Mouse (Mus musculus): ENCODE measurements around the gene Dnah11.

The Dnah11 gene

GRCm38 (mm10) chr12:118084806-118085205 is 114.0 kb downstream of the Dnah11 start:
- DNase-seq, result no peak

GRCm38 (mm10) chr12:118084134-118084533 is 114.7 kb downstream of the Dnah11 start:
- DNase-seq, result no peak

GRCm38 (mm10) chr12:118080441-118080840 is 118.4 kb downstream of the Dnah11 start:
- no peak for DNase-seq

GRCm38 (mm10) chr12:118078434-118078989 is 120.3 kb downstream of the Dnah11 start:
- no peak for DNase-seq

- no peak for DNase-seq
Observed at GRCm38 (mm10) chr12:118076802-118077201, 122.0 kb downstream of the Dnah11 start.

GRCm38 (mm10) chr12:118072181-118072872 is 126.5 kb downstream of the Dnah11 start:
- no peak for DNase-seq

GRCm38 (mm10) chr12:118071667-118072066 is 127.2 kb downstream of the Dnah11 start:
- DNase-seq, result no peak

- no peak for DNase-seq
Observed at GRCm38 (mm10) chr12:118068785-118069184, 130.1 kb downstream of the Dnah11 start.

DNA sequence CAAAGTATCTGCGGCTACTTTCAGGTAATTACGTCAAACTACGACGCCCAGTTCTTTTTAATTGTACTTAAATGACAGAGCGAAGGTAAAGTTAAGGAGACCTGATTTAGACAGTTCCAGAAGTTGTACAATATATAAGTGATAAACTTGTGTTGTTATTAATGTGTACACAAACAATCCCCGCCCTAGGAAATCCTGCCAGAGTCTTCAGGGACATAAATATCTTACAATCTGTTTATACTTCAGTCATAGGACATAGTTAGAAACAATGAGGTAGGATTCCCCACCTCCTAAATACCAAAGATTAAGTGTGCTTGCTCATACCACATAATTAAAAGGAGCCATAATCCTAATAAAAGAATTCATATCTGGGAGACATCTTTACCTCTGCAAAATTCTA is 136.5 kb downstream of the Dnah11 start:
- DNase-seq, result no peak

- no peak for DNase-seq
Observed at GRCm38 (mm10) chr12:118056876-118057275, 142.0 kb downstream of the Dnah11 start.

- no peak for DNase-seq
Observed at GRCm38 (mm10) chr12:118045381-118045780, 153.5 kb downstream of the Dnah11 start.

DNA sequence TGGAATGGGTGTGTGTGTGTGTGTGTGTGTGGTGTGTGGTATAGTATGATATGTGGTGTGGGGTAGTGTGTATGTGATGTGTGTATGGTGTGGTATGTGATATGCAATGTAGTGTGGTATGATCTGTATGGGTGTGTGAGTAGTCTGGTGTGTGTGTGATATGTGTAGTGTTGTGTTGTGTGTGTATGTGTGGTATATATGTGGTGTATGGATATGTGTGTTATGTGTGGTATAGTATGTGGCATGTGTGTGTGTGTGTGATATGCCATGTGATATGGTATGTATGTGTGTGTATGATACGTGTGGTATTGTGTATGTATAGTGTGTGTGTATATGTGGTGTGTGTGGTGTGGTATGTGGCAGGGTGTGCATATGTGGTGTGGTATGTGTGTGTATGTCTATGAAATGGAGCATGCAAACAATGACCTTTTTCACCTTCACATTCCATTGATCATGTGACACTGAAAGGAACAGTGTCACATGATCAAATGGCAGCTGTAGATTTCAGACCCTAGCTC is 155.7 kb downstream of the Dnah11 start:
- DNase-seq, result no peak

DNA sequence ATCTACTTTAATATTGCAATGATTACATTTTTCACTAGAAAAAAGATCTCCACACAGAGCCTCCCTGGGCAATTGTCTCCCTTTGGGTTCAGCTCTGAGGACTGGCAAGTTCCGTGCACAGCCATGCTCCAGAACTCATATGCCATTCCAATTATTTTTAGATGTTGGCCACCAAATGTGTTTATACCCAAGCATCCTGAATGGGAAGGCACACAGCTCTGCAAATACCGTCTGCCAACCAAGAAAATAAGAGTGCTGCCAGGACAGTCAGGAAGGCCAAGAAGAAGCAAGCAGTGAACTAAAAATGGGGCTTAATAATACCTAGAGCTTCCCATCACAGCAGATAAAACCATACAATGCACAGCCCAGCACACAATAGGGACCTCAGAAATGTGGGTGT is 156.6 kb downstream of the Dnah11 start:
- no peak for DNase-seq

DNA sequence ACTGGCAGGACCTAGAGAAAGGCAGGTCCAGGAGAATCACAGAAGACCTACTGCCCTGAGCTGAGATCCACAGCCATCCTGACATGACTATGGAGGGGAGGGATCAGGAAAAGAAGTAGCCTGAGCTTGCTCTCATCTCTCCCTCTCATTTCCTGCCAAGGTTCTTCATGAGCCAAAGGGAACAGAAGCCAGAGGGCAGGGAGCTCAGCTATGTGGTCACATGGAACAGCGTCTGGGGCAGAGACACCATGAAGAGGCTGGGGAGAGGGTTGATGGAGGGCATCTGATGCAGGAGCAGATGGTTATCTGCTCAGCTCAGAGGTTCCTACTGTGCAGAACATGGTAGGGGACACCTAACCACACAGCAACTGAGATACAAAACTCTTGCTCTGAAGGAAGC is 163.9 kb downstream of the Dnah11 start:
- DNase-seq, result no peak

GRCm38 (mm10) chr12:118025771-118026170 is 173.1 kb downstream of the Dnah11 start:
- DNase-seq, result no peak

DNA sequence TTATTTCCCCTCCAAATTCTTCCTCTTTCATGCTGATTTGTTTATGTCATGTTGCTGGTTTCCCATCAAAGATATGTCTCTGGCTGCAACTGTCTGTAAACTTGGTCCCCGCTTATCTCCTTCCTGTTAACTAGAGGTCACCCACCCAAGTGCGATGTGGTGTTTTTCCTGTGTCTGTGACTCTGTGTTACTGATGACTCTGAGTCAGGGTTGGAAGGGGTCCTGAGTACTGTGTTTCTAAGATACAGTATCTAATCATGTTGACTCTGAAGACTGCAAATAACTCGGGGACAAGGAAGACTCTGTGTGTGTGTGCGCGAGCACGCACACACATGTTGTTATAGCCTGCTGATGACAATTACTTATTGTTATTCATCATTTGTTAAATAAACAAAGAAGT is 179.9 kb downstream of the Dnah11 start:
- no peak for DNase-seq

- no peak for DNase-seq
Observed at GRCm38 (mm10) chr12:118013872-118014271, 185.0 kb downstream of the Dnah11 start.

- DNase-seq, result no peak
Observed at GRCm38 (mm10) chr12:118011921-118012320, 186.9 kb downstream of the Dnah11 start.

DNA sequence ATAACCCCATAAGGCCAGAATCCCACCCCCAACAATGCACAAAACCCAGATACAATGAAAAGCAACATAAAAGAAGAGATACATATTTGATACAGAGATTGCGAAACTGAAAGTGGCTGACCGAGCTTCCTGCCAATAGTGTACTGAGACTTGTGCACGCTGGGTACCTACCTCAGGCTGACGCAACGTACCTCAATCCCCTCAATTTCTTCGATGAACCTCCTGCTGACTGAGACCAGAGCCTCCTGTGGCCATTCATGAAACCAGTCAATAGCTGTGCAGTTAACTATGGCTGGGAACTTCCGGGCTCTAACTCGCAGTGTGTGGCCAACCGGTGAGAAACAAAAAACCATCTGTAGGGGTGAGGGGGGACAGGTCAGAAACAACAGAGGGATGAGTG is 203.9 kb downstream of the Dnah11 start:
- DNase-seq, result no peak

DNA sequence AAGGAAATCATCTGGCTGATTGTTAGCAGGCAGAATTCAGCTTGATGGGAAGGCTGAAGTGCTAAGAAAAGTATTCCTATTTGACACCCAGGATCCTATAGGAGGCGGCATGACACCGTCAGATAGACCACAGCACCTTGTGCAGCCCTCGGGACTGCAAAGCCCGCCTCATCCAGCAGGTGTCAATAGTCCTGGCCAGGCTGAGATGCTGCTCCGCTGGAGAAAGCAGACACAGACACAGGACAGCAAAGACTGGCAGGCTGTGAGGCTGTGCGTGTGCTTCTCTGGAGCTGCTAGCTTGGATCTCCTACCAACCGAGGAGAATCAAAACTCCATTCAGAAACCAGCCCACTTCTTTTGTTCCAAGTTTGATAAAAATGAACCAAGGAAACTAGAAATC is 205.3 kb downstream of the Dnah11 start:
- peak; percentile 64 for DNase-seq

DNA sequence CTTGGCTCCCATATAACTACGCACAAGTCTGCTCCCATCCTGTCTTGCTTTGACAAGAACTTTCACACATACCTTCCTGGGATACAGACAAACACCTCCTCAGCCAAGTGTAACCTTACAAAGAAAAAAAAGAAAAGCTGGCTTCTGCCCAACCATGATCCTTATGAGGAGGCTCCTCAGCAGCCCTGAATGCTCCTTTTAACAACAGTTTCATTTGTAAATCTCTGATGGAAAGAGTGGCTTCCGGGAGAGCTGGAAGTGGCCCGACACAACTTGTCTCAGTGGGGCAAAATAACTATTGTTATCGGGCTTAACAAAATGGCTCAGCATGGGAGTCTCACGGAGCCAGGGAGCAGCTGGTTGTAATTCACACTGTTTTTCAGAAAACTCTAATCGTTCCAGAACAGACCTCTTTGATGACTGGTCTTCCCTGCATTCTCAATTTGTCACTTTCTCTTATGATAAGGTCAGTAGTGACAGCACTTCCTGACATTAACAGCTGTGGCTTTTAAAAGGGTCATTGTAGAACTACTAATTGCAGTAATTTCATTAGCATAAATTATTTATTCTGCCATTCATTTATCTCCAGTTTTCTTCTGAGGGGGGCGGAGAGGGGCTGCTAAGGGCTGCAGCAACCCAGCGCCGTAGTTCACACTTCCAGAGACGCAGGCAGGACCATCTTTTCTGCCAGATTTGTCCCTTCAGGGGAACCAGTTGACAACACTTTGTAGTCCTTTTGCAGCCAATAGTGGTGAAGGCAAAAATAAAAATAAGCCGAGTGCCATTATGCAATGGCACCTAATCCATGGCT is 209.6 kb downstream of the Dnah11 start:
- DNase-seq, result no peak

DNA sequence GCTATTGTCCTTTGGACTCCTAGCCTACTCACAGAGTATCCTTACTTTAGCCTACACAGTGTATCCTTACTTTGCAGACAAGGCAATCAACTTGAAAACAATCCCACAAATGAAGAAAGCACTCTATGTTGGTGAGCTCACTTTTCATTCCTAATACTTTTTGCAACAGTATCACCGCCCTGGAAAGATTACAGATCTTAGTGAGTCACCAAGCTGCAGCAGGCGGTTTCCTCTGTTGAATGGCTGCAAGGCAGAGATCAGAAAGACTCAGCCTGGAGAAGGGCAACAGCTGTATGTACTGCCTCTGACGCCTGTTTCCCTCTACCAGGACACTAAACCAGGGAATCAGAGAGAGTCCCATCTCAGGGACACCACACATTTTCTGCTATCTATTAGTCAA is 218.5 kb downstream of the Dnah11 start:
- DNase-seq, result no peak

DNA sequence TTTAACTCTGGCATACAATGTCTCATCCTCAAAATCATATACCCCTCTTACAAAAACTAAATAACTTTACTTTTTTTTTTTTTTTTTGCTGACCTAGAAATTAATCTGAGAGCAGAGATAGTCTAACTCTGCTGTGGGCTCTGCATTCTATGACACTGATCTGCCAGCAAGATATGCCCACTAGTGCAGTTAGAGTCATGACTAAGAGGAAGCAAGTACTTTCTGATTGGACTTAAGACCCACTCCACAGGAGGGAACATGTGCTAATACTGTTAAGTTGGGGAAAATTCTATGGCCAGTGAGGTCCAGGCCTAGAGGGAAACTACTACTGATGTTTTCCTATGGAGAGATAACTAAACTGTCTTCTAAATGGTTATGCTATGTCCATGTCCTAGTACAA is 225.1 kb downstream of the Dnah11 start:
- DNase-seq, result no peak

- DNase-seq, result no peak
Observed at GRCm38 (mm10) chr12:117962698-117963097, 236.1 kb downstream of the Dnah11 start.

Measured in kidney, adult 11 months (tissue).